Mouse (Mus musculus) liver, embryonic 16.5 days (tissue): ENCODE data around the gene Dedd2. TPM values are rescaled to one million over a fixed set of nuclear protein-coding genes. Genes with fewer than 3 reads are reported as not detected.

Experiments used
- ATAC-seq: fragments of 200-750 bp; cut with Nextera tagmentation; 2 replicates; pipeline ENCODE4 v1.8.0; 2017; ENCODE audit warnings: low read depth, mild to moderate bottlenecking, moderate number of reproducible peaks, moderate library complexity
- H3K27ac ChIP-seq: fragments of 300-500 bp; sonication (generic); 2 replicates; pipeline ENCODE4 v1.5.1; 2014; ENCODE audit warnings: mild to moderate bottlenecking, low read length
- H3K27me3 ChIP-seq: fragments of 300-500 bp; sonication (generic); 2 replicates; pipeline ENCODE4 v1.6.1; 2014; ENCODE audit warnings: low read depth, low read length, mixed read lengths; ENCODE audit not compliant: control insufficient read depth, insufficient read depth
- H3K36me3 ChIP-seq: fragments of 300-500 bp; sonication (generic); 2 replicates; pipeline ENCODE4 v1.6.1; 2014; ENCODE audit warnings: mild to moderate bottlenecking; ENCODE audit not compliant: control insufficient read depth, insufficient read depth
- H3K4me1 ChIP-seq: fragments of 300-500 bp; sonication (generic); 2 replicates; pipeline ENCODE4 v1.6.1; 2014; ENCODE audit warnings: low read depth, low read length, mixed read lengths; ENCODE audit not compliant: control insufficient read depth
- H3K4me2 ChIP-seq: fragments of 300-500 bp; sonication (generic); 2 replicates; pipeline ENCODE4 v1.6.1; 2014; ENCODE audit warnings: low read depth, low read length, mixed read lengths
- H3K4me3 ChIP-seq: fragments of 300-500 bp; sonication (generic); 2 replicates; pipeline ENCODE4 v1.5.1; 2014; ENCODE audit warnings: low read depth, mild to moderate bottlenecking, low read length
- H3K9ac ChIP-seq: fragments of 300-500 bp; sonication (generic); 2 replicates; pipeline ENCODE4 v1.6.1; 2014; ENCODE audit warnings: low read depth, low read length
- H3K9me3 ChIP-seq: fragments of 300-500 bp; sonication (generic); replicated peaks from 2 replicates; pipeline ENCODE4 v1.6.1; 2016; ENCODE audit warnings: low read length; ENCODE audit not compliant: control insufficient read depth
- WGBS: fragments of 180-500 bp; shearing (Covaris S2); extraction: QIAGEN DNeasy Blood & Tissue Kit; methylation state at CpG from one replicate; pipeline ENCODE4 v1.1.7; 2014; ENCODE audit not compliant: insufficient replicate concordance; 5-methylcytosine and 5-hydroxymethylcytosine counted together
- polyA plus RNA-seq: library from polyadenylated mRNA; unstranded; fragments of >200 nt; fragmentation: Nextera tagmentation; extraction: Ambion mirVana; gene quantifications from 2 replicates; pipeline ENCODE4 v1.2.1, GENCODE M21; 2015

Gene Dedd2
- polyA plus RNA-seq, 1 experiment from 2014 or later = 31.9 TPM

DNA sequence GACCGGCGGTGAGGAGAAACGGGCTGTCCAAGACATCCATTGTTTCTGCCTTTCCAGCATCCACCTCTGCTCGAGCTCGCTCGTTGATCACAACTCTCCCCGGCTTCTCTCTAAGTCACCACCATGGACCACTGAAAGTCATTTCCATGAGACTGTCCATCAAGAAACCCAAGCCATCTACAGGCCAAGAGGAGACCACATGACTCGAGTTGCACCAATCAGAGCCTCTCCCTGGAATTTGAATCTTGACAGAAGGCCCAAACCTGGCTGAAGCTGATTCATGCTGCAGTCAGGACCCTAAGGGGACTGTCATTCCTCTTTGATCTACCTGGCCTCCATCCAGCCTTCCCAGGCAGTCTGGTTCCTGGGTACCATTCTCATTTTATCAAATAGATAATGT is 28.3 kb downstream of the Dedd2 start:
- Histone ChIP-seq H3K4me3 (no peak overlapping the region), H3K27ac (no peak overlapping the region), H3K9ac (no peak overlapping the region), H3K36me3 (no peaks in the 10 kb centered on the region), H3K4me2 (no peak overlapping the region), H3K4me1 (peaks cover 28% of the 10 kb centered on the region), H3K27me3 (no peaks in the 10 kb centered on the region), H3K9me3 (no peaks in the 10 kb centered on the region)
- 74% methylated on average over 8 of the region's 8 CpGs for WGBS
- ATAC-seq = no peak

DNA sequence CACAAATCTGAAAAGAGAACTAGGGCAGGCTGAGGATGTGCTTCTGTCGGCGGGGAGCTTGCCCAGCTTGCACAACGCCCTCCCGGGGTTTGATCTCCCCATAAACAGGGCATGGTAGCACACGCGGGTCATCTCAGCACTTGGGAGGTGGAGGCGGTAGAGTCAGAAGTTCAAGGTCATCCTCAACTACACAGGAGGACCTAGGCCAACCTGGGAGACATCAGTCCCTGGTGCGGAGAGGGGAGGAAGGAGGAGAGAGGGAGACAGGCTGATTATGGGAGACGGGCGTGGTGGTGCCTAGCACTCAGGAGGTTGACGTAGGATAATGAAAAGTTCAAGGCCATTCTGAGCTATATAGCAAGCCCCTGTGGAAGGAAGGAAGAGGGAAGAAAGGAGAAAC is 29.6 kb downstream of the Dedd2 start:
- Histone ChIP-seq H3K9me3 (no peaks in the 10 kb centered on the region), H3K9ac (no peak overlapping the region), H3K4me2 (no peak overlapping the region), H3K4me3 (no peak overlapping the region), H3K36me3 (no peaks in the 10 kb centered on the region), H3K4me1 (peaks cover 18% of the 10 kb centered on the region), H3K27me3 (no peaks in the 10 kb centered on the region), H3K27ac (no peak overlapping the region)
- 75% methylated on average over 11 of the region's 11 CpGs for WGBS
- no peak for ATAC-seq

DNA sequence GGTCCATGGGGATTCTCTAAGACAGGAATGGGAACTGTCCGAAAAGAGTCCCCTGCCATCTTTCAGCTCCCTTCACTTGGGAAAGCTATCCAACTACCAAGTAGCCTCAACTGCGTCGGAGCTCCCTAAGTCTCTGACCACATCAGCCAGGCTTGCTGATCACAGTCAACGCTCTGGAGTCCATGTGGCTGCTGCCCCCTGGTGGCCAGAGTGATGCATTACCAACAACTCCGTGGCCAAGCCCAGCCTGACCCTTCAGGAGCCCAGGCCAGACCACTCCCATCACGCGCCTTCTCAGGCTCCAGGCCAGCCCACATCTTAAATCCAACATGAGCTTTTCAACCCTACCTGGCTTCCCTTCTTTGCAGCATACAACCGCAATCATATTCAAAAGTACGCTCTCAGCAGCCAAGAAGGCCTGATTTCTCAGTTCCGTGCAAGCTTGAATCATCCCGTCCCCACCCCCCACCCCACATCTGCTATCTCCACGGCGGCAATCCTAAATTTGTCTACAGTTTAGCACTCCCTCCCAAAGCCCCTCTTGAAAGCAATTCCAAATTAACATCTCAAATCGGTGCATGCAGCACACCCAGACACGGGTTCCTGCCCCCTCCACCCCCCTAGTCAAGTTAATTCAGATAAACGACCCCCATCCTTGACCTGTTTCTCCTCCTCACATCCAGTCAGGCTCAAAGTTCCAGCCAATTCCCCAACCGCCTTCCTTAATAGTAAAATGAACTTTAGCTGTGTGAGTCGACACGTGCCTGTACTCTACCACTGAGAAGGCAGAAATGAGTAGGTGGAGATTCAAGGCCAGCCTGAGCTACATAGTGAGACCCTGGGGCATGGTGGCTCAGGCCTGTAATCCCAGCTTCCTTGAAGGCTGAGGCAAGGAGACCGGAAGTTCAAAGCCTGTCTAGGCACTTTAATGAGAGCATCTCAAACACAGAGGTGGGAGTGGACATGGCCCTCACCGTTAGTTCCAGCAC is 32.5 kb downstream of the Dedd2 start:
- Histone ChIP-seq H3K36me3 (no peaks in the 10 kb centered on the region), H3K9ac (no peak overlapping the region), H3K4me1 (peaks cover 2% of the 10 kb centered on the region; the same call in 1 of the 2 replicates), H3K27ac (no peak overlapping the region), H3K4me3 (no peak overlapping the region), H3K27me3 (peaks cover 7% of the 10 kb centered on the region), H3K9me3 (no peaks in the 10 kb centered on the region), H3K4me2 (no peak overlapping the region)
- peak; percentile 64 for ATAC-seq
- WGBS = 27% methylated on average over 21 of the region's 21 CpGs

DNA sequence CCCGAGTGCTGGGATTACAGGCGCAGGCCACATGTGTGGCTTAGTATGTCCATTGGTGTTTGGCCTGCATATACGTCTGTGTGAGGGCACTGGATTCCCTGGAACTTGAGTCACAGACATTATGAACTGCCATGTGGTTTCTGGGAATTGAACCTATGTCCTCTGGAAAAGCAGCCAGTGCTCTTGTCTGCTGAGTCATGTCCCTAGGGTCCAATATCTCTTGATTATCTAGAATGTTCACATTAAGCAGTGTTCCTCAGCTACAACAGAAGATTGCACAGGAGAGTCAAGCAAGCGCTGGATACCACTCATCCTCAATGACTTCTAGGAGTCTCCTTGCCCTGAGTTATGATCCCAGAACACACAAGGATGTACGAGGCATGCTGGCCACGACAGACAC is 36.3 kb downstream of the Dedd2 start:
- peaks cover 2% of the 10 kb centered on the region for H3K4me1 ChIP-seq
- H3K36me3 ChIP-seq = no peaks in the 10 kb centered on the region
- H3K9me3 ChIP-seq = no peaks in the 10 kb centered on the region
- 47% methylated on average over 6 of the region's 6 CpGs for WGBS
- H3K9ac ChIP-seq = no peak overlapping the region
- H3K4me2 ChIP-seq = no peak overlapping the region
- no peak overlapping the region for H3K4me3 ChIP-seq
- H3K27me3 ChIP-seq = peaks cover 46% of the 10 kb centered on the region
- H3K27ac ChIP-seq = no peak overlapping the region
- ATAC-seq = no peak

DNA sequence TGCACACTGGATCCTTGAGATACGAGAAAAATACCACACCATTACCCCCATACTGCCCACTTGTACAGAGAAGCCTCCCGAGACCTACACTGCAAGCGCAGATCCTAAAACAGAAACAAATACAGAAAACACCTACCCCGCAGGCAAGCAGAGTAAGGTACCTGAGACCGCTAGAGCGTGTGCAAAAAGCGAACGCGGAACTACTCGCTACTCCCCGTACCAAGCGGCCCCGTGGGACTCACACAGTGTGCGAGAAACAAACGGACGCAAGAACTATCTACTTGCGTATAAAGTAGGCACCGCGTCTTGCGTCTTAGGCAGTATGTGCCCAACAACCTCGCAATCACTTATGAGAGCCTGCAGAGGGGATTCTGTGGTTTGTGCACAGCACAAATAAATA is 38.6 kb downstream of the Dedd2 start:
- no peak for ATAC-seq
- Histone ChIP-seq H3K36me3 (no peaks in the 10 kb centered on the region), H3K4me2 (no peak overlapping the region), H3K4me1 (no peaks in the 10 kb centered on the region; the same call in none of the 2 replicates), H3K9me3 (no peaks in the 10 kb centered on the region), H3K9ac (no peak overlapping the region), H3K4me3 (no peak overlapping the region), H3K27me3 (peaks cover 69% of the 10 kb centered on the region), H3K27ac (no peak overlapping the region)
- 7% methylated on average over 21 of the region's 21 CpGs for WGBS

DNA sequence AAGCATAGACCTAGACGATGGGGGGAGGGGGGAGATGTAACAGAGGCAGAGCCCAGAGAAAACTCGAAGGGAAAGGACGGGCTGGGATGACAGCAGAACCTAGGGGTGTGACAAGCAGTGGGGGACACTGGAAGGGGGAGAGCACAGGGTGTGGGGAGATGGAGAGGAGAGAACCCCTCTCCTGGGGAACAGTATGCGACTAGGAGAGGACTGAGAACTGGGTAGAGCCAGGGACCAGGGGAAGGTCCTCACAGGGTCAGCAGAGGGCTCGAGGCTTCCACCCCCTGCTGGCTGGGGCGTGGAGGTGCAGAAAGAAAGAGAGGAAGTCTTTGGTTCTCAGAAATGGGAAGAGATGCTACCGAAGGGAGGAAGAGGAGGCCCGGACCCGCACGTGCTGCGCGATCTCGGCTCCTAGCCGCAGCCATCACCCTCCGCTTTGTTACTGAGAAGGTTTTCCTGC is 39.1 kb downstream of the Dedd2 start:
- no peaks in the 10 kb centered on the region; the same call in none of the 2 replicates for H3K4me1 ChIP-seq
- no peak overlapping the region for H3K9ac ChIP-seq
- no peak overlapping the region for H3K4me2 ChIP-seq
- ATAC-seq = peak; percentile 35; the same call in 1 of the 2 replicates
- H3K27ac ChIP-seq = no peak overlapping the region
- H3K36me3 ChIP-seq = no peaks in the 10 kb centered on the region
- H3K4me3 ChIP-seq = no peak overlapping the region
- H3K27me3 ChIP-seq = peaks cover 73% of the 10 kb centered on the region
- H3K9me3 ChIP-seq = no peaks in the 10 kb centered on the region
- 1% methylated on average over 15 of the region's 15 CpGs for WGBS

DNA sequence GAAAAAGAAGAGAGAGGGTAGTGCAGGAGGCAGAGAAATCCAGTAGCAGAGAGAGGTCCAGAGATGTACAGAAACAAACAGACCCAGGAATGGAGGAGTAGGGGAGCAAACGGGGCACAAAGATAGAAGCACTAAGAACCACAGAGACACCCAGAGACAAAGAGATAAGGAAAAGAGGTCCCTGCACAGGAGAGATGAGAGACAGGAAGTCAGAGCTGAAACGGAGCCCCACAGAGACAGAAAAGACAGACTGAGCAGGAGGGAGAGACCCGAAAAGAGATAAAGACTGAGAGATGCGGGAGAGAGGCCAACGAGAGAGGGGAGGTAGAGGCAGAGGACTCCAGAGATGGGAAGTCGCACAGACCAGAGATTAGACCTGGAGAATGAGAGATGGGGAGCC is 39.9 kb downstream of the Dedd2 start:
- ATAC-seq = no peak
- peaks cover 82% of the 10 kb centered on the region for H3K27me3 ChIP-seq

DNA sequence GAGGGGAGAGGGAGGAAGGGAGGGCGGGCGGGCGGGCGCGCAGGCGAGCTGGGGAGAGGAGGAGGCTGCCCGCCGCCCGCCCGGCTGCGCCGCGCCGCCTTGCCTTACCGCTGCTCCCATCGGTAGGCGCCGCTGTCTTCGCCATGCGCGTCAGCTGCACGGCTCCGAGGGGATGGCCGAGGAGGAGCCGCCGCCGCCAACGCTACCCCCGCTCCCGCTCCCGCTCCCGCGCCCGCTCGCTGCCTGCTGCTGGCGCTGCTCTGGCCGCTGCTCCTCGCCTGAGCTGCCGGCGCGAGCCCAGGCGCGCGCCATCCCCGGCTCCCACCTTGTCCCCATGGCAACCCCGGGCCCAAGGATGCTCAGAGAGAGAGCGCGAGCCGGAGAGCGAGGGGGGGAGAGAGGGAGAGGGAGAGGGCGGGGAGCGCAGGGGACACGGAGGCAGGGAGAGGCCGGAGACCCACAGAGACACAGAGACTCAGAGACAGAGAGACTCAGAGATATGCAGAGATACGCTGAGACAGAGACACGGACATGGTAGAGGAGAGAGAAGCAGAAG is 40.7 kb downstream of the Dedd2 start, which contains the start of gene Pou2f2:
TSS of gene Pou2f2 (minus strand) at position 121 of the 556 bp plus-strand sequence.
- H3K4me3 ChIP-seq = peak within 1 kb of the TSS; percentile 36
- H3K27me3 ChIP-seq = peaks cover 87% of the 10 kb centered on the region
- peak within 1 kb of the TSS; percentile 56 for H3K4me2 ChIP-seq
- 0 out of 2 replicates have a peak, but pooled peaks have one; percentile 27 for ATAC-seq
- H3K36me3 ChIP-seq = no peaks in the 10 kb centered on the region
- H3K9me3 ChIP-seq = no peaks in the 10 kb centered on the region
- under 1% methylated on average over 35 of the region's 56 CpGs for WGBS
- H3K4me1 ChIP-seq = no peaks in the 10 kb centered on the region; the same call in none of the 2 replicates
- no peak within 1 kb of the TSS for H3K27ac ChIP-seq
- no peak within 1 kb of the TSS for H3K9ac ChIP-seq

More for the DNA sequence above, 39.9 kb downstream of the Dedd2 start:
- H3K9ac ChIP-seq = no peak overlapping the region
- WGBS = under 1% methylated on average over 6 of the region's 6 CpGs
- H3K36me3 ChIP-seq = no peaks in the 10 kb centered on the region
- no peak overlapping the region for H3K4me2 ChIP-seq
- no peak overlapping the region for H3K4me3 ChIP-seq
- H3K4me1 ChIP-seq = no peaks in the 10 kb centered on the region; the same call in none of the 2 replicates
- no peak overlapping the region for H3K27ac ChIP-seq
- H3K9me3 ChIP-seq = no peaks in the 10 kb centered on the region
